Mouse (Mus musculus): Measurements from ENCODE around the gene Ikbip.

The Ikbip gene

DNA sequence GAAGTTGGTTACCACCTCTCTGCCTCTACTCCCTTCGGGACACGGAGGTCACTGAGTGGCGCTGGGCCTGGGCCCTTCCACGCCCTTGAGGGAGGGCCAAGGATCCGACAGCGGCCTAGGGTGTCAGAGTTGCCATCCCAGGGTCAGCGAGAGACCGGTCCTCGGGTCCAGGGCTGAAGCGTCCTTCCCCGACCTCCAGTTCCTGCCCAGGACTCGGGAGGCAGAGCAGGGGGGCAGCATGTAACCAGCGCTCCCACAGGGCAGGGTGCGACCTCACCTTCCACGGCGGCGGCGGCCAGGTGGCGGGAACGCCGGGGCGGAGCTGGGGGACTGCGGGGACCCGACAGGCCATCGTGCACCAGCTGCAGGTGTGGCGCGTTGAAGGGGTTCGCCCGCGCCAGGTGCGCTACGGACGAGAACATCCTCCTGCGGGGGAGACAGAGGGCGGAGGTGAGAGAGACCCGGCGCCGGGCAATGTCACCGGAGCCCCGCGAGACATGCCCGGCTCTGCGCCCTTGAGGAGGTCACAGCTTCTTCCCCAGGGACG, 40.6 kb downstream of the Ikbip start:
- WGBS: under 1% methylated on average over 44 of the region's 44 CpGs

DNA sequence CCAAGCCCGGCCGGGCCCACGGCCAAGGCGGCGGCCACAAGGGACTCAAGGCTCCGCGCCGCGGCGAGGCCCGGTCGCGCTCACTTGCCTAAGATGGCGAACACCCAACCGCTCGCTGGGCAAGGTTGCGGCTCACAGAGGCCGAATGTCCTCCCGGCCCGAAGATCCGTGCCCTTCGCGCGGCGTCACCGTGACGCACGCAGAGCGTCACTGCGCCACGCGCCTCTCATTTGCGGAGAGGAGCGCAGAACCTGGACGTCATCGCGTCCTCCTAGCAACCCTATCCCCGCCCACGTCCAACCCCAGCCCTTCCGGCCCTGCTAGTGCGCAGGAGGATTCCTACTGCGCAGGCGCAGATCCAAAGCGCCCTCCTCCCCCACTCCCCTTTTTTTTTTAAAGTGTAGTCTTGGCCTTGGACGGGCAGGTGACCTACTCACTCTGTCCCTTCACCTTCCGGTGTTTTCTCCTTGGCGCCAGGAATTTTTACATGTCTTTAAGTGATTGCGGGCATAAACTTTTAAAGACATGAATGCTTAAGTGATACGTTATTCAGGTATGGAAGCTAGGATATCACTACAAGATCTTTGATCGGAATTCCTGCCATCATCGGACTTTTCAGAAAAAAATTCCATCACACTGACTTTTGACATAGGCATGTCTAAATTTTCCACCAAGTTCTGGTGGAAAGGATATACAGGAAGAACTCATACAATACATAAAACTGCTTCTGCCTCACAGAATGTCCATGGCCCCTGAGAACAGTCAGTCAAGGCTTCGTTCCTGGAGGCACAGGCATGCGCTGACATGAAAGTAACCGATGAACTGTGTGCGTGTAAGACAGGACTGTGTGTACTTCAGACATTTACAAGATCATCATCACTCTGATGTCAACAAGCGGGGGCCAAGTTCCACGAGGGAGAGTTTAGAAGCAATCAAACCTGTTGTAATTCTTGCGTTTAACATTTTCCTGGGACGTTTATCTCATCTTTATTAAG, 41.4 kb downstream of the Ikbip start, which contains the start of gene Slc25a3:
Gene Slc25a3, minus strand, starts transcription at position 232 of the 995 bp plus-strand sequence.
- 9% methylated on average over 59 of the region's 59 CpGs for WGBS

DNA sequence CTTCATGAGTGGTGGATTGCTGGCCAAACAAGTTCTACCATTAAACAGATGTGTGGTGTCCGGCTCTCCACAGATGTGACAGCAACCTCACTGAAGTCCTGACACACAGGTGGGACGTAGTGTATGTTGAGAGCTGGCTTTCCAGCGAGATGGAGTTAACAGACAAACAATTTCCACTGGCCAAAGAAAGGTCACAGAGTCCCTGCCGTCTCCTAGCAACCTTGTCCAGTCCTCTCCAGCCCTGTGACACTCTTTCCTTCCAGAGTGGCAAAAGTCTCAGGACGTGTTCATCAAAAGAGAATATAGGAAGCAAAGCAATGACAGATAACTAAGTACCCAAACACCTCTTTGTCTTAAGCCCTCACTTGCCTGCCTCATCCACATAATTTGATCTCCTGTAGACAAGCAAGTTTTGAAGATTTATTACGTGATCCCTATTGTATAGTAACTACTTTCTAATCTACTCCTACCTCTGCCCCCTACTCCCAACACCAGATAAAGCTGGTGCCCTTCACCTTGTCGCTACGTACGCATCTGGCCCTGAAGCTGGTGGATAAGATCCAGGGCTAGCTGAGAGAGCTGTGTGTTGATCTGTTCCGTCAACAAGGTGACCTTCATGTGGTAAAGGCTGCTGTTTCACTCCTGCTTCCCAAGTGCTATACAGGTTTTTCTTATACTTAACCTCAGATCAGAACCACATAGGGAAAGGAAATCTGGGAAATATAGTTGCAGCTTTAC, 44.0 kb downstream of the Ikbip start:
- WGBS: 87% methylated on average over 10 of the region's 10 CpGs

DNA sequence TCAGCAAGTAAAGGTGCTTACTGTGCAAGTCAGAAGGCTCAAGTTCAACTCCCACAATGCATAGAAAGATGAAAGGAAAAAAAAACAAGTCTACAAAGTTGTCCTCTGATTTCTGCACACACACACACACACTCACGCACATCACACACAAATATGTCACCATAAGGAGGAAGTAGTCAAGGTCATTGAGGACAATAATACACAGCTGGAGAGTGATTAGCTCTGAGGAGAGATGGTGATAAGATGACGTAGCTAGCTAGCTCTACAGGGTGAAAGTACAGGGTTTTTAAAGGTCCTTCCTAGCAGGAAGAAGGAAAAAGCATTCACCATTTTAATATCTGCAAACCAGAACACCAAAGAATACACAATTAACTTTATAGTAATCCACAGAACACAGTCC, 44.7 kb downstream of the Ikbip start:
- 80% methylated on average over 2 of the region's 2 CpGs for WGBS

DNA sequence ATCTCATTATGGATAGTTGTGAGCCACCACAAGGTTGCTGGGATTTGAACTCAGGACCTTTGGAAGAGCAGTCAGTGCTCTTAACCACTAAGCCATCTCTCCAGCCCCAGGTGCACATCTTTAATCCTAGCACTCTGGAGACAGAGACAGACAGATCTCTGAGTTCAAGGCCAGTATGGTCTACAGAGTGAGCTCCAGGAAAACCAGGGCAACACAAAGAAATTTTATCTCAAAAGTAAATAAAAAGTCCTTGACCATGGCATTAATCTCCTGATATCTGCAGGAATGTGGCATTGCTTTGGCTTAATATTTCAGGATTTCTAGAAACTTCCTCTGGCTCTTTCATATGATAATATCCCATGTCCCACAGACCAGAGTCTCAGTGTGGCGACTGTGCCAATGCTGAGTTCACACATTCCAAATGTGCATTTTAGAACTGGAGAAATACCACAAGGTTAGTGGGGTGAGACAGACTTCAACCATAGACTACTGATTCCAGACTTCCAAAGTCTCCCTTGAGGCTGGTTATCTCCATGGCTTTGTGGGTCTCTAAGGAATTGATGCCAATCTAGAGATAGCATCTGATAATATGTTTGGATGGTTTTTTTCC, 45.9 kb downstream of the Ikbip start:
- 60% methylated on average over 1 of the region's 1 CpGs for WGBS

DNA sequence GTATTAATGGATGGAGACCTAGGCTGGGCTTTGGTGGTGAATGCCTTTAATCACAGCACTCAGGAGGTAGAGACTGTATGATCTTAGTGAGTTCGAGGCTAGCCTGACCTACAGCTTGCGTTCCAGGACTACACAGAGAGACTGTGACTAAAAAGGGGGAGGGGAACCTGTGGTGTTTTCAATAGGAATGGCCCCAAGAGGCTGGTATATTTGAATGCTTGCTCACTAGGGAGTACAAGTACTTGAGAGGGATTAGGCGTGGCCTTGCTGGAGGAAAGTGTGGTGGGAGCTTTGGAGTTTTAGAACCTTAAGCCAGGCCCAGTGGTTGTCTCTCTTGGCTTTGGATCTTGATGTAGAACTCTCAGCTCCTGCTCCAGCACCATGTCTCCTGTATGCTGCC, 48.1 kb downstream of the Ikbip start:
- 90% methylated on average over 3 of the region's 3 CpGs for WGBS

DNA sequence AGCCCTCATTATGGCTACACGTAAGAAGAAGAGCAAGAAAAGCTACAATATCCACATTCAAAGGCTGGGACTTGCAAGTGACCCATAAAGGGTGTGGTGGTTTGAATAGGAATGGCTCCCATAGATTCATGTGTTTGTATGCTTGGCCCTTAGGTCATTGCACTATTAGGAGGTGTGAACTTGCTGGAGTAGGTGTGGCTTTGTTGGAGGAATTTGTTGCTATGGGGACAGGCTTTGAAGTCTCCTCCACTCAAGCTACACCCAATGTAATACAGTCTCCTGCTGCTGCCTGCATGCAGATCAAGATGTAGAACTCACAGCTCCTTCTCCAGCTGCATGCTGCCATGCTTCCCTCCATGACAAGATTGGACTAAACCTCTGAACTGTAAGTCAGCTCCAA, 48.8 kb downstream of the Ikbip start:
- WGBS: 92% methylated on average over 1 of the region's 1 CpGs

DNA sequence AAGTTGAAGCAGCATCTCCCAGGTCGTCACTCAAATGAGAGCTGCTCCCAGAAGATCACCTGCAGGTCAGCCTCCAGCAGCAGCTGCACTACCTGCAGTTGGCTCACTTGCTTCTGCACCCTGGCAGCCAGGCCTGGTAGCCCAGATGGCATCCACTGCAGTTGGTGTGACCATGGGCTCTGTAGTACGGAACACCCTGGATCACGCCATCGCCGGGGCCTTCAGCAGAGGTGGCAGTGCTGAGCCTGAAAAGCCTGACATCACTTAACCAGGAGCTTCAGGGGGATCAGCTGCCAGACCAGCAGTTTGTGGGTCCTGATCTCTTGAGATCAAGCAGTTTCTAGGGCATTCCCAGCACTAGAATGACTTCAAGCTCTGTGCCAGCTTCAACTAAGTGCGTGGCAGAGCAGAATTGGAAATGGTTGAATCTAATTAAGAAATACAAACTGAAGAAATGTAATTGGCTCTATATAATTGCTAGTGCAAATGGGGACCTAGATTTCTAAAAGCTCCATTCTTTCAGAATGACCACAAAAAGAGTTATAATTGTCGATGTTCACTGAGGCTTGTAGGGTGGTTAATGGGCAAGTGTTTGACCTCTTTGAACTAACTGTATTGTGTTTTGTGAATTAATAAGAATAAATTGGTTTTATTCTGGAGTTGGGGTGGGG, 52.7 kb downstream of the Ikbip start:
- WGBS: 72% methylated on average over 7 of the region's 7 CpGs

DNA sequence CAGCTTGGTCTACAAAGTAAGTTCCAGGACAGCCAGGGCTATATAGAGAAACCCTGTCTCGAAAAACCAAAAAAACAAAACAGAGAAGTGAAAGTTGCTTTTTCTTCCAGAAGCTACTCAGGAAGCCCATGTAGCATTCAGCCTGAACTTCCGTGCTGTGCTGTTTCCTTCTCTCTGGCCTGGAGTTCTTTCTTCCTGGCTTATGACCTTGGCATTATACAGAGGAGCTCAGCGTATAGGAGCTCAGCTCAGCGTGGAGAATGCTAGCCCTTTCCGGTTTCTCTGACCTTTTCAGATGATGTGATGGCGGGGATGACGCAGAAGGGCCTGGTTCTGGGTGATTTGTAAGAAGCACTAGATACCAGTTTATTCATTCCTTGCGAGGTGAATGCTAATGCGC, 54.7 kb downstream of the Ikbip start:
- WGBS: 82% methylated on average over 9 of the region's 9 CpGs

DNA sequence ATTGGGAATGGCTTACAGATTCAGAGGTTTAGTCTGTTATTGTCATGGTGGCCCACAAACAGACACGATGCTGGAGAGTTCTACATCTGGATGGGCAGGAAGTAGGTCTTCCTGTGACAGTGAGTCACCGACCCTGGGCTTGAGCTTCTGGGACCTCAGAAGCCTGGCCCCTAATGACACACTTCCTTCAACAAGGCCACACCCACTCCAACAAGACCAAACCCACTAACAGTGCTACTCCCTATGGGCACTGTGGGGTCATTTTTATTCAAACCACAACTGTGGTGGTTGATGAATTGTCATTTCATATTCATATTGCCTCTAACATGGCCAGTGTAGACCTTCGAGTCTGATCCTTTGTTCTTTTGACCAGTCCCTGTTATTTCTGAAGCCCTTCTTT, 55.6 kb downstream of the Ikbip start:
- WGBS: 74% methylated on average over 3 of the region's 3 CpGs

DNA sequence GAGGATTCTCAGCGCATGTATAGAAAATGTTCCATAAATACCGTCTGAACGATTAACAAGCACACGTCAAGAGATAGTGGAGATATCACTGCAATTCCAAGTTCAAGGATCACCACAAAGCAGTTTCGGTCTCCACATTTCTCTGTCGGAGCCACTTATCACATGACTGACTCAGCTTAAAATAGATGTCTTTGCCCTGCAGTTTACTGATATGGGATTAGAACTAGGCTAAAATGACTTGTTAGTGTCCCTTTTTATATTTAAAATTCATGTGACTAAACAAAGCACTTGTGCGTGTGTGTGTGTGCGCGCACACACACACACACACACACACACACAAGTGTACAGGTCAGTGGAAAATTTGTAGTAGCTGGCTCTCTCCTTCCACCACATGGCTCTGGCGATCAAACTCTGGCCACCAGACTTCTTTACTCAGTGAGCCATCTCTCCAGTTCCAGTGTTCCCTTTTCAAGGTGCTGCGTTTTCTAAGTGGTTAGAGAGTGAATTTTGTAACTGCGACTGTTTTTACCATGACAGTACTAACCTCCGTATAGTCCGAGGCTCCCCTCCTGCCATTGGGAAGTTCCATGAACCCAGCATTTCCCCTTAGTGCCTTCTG, 56.5 kb downstream of the Ikbip start:
- 87% methylated on average over 14 of the region's 14 CpGs for WGBS

DNA sequence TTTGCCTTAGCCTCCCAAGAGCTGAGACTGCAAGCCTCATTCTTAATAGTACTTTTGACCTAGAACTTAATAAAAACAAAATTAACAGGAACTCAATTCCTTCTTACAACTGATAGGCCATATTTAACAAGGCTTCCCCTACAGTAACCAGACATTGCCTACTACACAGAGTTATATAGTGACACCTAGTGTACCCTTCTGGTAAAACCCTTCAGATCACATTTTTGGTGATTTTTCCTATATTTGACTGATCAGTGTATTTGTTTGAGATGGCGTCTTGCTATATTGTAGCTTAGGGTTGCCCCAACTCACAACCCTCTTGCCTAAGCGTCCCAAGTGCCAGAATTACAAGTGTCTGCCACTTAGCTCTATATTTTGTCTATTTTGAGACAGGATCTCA, 58.8 kb downstream of the Ikbip start:
- 21% methylated on average over 2 of the region's 2 CpGs for WGBS

DNA sequence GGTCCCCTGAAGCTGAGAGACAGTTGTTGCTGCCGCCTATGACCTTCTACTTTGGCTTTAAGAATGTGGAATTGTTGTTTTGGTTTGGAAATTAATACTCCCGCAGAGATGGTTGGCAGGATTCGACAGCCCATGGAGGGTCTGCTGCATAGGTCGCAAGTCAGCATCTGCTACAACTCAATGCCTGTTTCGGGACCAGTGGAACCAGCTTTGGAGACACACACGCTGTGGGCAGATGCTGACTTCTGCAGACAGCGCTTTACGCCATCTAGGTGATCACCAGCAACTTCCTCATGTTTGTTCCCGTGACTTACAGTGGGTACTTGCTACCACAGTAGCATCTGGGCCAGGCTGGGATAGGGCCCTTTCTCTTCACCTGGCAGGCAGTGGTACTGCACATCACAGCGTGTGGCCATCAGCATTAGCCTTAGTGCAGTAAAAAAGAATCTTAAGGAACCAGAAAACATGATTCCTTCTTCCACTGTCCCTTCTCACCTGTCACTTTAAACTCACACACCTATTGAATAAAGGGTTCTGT, 60.0 kb downstream of the Ikbip start:
- WGBS: 79% methylated on average over 10 of the region's 10 CpGs

DNA sequence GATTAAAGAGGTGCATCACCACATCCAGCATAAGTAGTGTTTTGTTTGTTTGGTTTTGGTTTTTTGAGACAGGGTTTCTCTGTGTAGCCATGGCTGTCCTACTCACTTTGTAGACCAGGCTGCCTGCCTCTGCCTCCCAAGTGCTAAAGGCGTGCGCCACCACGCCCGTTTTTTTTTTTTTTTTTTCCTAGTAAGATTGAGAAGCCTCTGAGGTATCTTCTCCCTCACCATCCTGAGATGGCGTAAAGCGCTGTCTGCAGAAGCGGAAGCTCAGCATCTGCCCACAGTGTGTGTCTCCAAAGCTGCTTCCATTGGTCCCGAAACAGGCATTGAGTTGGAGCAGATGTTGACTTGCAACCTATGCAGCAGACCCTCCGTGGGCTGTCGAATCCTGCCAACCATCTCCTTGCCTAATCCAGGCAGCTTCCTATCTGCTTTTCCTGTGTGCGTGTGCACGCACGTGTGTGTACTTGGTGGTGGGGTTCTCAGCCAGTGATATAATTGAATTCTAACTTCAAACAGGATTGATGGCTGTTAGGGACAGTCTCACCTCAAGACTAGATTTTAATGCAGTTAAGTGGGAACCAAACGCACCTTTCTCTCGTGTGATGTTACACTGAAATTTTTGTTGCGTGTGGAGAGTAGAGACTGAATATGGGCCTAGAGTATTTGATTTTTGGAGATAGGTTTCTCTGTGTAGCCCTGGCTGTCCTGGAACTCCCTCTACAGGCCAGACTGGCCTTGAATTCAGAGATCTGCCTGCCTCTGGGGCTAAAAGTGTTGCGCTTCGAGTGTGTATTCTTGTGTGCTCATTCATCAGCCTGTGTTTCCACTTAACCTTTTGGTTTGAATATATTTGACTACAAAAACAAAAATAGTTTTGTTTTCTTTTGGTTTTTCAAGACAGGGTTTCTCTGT, 60.8 kb downstream of the Ikbip start:
- 74% methylated on average over 18 of the region's 18 CpGs for WGBS

DNA sequence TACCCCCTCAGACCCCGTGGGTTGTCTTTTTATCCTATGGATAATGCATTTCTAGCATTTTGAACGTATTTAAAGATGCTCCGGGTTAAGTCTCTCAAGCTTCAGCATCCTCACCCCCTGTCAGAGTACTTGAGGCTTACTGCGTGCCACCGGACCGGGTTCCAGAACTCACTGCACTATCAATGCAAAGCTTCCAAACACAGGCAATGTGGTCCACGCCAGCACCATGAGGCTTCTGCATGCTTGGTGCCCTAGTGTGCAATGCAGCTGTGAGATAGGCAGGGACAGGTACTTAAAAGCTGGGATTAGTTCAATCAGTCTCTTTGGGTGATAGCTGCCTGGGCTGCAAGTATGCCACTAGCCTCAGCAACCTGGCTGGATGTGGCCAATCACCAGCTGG, 62.7 kb downstream of the Ikbip start:
- 96% methylated on average over 7 of the region's 7 CpGs for WGBS
